Mouse (Mus musculus) ES-E14 (cell line): ENCODE measurements around the gene Asic4.

Experiments used
- CHD2 ChIP-seq: IDR thresholded peaks from 2 replicates; pipeline ENCODE4 v1.6.1; 2014; ENCODE audit warnings: mild to moderate bottlenecking, low read depth, low read length, inconsistent platforms
- HCFC1 ChIP-seq: IDR thresholded peaks from 2 replicates; pipeline ENCODE4 v1.6.1; 2012; ENCODE audit warnings: low read length, inconsistent platforms, borderline replicate concordance; ENCODE audit not compliant: insufficient read depth
- MAFK ChIP-seq: IDR thresholded peaks from 2 replicates; pipeline ENCODE4 v1.6.1; 2014; ENCODE audit warnings: mild to moderate bottlenecking, low read depth, low read length, inconsistent platforms; ENCODE audit not compliant: insufficient read depth
- ZC3H11A ChIP-seq: IDR thresholded peaks from 2 replicates; pipeline ENCODE4 v1.6.1; 2012; ENCODE audit warnings: low read depth, mild to moderate bottlenecking, inconsistent platforms, low read length, borderline replicate concordance
- ZNF384 ChIP-seq: IDR thresholded peaks from 2 replicates; pipeline ENCODE4 v1.6.1; 2012; ENCODE audit warnings: low read depth, low read length, inconsistent platforms

GRCm38 (mm10) chr1:75516703-75517380 lies 66.6 kb downstream of the Asic4 start:
- TF ChIP-seq MAFK (no peak), ZC3H11A (no peak), ZNF384 (no peak), CHD2 (no peak), HCFC1 (no peak)
